Mouse (Mus musculus) Patski (cell line): Measurements from ENCODE around the gene Clic1. TPM values are rescaled to one million over a fixed set of nuclear protein-coding genes. Genes with fewer than 3 reads are reported as not detected.

ENCODE experiments used
- ATAC-seq: fragments of 100-300 bp; one replicate; pipeline ENCODE4 v1.8.0; 2021
- CTCF ChIA-PET: fragments of 350-600 bp; sonication (Branson Sonifier 250); formaldehyde crosslinking; loops from one replicate; lab custom pipeline; 2022; ENCODE audit warnings: inconsistent platforms; lab: Charles Lee
- POLR2A ChIA-PET: fragments of 350-600 bp; sonication (Branson Sonifier 250); formaldehyde crosslinking; loops from one replicate; lab custom pipeline; 2022; ENCODE audit warnings: antibody characterized with exemption, inconsistent platforms; lab: Charles Lee
- DNase-seq: peaks from one replicate; pipeline ENCODE4 v3.0.0-alpha.2; 2011; ENCODE audit warnings: low read depth, low spot score
- H3K27me3 ChIP-seq: fragments of 371-371 bp; one replicate; pipeline ENCODE4 v1.5.1; 2021
- CTCF ChIP-seq: fragments of 100-300 bp; IDR thresholded peaks from one replicate; pipeline ENCODE4 v1.5.1; 2021
- in situ Hi-C: fragments of 300-500 bp; cut with MboI; formaldehyde crosslinking; loops from 3 replicates; pipeline ENCODE4 v1.11.1; 2018; ENCODE audit warnings: low pct_unique_long_range_greater_than_20kb, mixed read lengths
- polyA plus RNA-seq: library from polyadenylated mRNA; unstranded; gene quantifications from one replicate; pipeline ENCODE4 v1.2.3, GENCODE M21; 2021

Gene Clic1
- polyA plus RNA-seq, 1 experiment from 2014 or later, result 671 TPM

DNA sequence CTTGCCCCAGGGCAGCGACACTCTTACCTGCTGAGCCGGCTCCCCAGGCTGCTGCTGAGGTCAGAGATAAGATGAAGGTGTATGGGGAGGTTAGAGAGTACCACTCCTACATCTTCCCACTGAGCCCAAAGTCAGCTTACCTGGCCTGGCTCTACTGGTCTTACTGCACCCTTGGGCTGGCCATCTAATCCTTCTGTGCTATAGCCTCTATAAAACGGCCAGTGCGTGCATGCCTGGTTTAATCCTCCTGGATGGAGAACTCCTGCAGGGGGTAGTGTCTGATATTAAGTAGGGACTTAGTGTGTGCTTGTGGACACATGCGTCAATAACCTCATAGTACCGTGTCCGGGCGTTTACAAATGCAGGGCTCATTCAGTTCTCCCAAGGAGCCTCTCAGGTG lies 29.2 kb upstream of the Clic1 start:
- no peak for TF ChIP-seq CTCF
- DNase-seq, result no peak
- in situ Hi-C loops, result loop anchor here (5.0 kb wide), 2 partner anchors 42 to 92 kb away; no protein-coding TSS in a partner anchor
- ATAC-seq, result no peak
- ChIA-PET CTCF (interaction anchor here (0.7 to 2.7 kb wide), 14 partner anchors 15 to 87 kb away, joined by 3 to 12 read pairs (median 4); partner anchors contain the start of genes Clic1, Ly6g6e and Ly6g6f), POLR2A (interaction anchor here (2.1 to 2.2 kb wide), 2 partner anchors 31 to 39 kb away, joined by 9 read pairs; partner anchors contain the start of gene Ddah2)
- no peaks in the 10 kb centered on the region for H3K27me3 ChIP-seq

DNA sequence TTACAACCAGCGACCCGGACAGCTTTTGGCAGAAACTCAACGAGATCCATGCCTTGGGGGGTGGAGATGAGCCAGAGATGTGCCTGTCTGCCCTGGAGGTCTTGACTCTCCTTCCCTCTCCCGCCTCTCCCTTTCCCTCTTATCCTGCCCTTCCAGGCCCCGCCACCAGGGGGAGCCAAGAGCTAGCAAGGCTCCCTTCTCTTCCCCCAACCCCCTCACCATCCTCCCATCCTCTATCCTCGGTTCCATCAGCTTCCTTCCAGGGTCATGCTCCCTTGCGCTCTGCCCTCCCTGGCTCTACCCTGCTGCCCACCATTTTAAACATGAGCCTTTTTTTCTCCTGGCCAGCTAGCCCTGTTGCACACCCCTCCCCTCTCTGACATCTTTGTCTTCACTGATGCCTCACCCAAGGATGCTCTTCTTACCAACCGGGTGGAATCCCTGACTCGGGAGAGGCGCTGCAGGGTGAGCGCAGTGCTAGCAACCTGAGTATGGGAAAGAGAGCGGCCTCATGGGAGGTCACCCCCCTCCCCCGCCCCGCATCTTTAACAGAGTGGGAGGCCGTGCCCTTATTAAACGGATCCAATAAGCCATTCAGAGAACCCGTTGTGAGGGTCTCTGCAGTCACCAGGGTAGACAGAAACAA lies 28.5 kb upstream of the Clic1 start:
- ChIA-PET CTCF (interaction anchor here (0.7 to 2.7 kb wide), 19 partner anchors 14 to 100 kb away, joined by 3 to 12 read pairs (median 4); partner anchors contain the start of genes Clic1, Gpank1, Ly6g6e and Ly6g6f), POLR2A (interaction anchor here (0.6 to 2.2 kb wide), 7 partner anchors 25 to 100 kb away, joined by 3 to 9 read pairs (median 3); partner anchors contain the start of genes Clic1, Ddah2 and Gpank1)
- DNase-seq, result no peak
- ATAC-seq, result no peak
- in situ Hi-C loops, result loop anchor here (5.0 kb wide), 2 partner anchors 41 to 91 kb away; no protein-coding TSS in a partner anchor
- TF ChIP-seq CTCF, result no peak
- no peaks in the 10 kb centered on the region for H3K27me3 ChIP-seq

DNA sequence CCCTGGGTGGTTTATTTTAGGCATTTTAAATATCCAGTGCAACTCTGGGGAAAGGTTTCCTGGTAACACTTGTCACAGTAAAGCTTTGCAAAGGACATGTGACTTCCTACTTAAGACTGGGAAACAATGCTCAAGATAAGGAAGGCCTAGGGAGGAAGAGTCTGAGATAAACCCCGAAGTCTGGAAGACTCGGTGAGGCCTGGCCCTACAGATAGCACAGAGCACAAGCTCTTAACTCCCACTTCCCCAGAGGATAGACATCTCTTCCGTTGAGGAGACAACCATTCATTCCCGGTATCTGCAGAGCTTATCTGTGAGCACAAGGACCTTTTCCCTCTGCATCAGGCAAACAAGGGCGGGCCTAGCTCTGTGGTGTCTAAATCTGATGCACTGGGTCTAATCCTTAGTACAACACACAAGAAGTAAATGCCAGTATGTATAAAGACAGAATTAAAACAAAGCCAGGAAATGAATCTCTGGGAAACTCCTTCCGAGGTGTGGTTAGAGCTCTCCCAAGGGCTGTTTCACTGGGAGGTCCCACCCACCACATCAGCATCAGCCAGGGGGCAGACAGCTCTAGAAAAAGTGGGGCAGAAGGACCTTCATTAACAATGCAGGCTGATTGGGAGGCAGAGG lies 27.8 kb upstream of the Clic1 start:
- DNase-seq, result no peak
- POLR2A ChIA-PET, result interaction anchor here (0.6 to 2.1 kb wide), 6 partner anchors 25 to 99 kb away, joined by 3 to 9 read pairs (median 3); partner anchors contain the start of genes Clic1 and Gpank1
- in situ Hi-C loops, result loop anchor here (5.0 kb wide), 2 partner anchors 40 to 90 kb away; no protein-coding TSS in a partner anchor
- CTCF ChIA-PET, result interaction anchor here (0.9 to 2.7 kb wide), 15 partner anchors 11 to 99 kb away, joined by 3 to 12 read pairs (median 4); partner anchors contain the start of genes Clic1, Gpank1 and Ly6g6e
- no peak for TF ChIP-seq CTCF
- ATAC-seq, result no peak
- H3K27me3 ChIP-seq, result no peaks in the 10 kb centered on the region

DNA sequence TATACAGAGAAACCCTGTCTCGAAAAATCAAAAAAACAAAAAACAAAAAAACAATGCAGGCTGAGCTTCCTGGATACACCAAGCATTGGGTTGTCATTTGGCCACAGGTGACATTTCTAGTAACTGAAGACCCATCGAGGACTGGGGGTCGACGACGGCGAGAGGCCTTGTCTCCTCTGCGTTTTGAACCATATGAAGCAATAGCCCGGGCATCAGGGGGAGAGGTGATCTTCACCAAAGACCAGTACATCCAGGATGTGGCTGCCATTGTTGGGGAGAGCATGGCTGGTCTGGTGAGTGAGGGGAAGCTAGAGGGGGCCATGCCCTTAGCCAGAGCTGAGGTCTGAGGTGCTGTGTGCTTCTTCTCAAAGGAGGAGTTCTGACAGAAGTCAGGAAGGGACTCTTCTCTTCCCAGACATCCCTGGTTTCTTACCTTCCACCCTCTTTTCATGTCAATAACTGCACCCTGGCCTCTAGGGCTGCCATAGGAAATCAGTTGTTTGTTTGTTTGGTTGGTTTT lies 27.2 kb upstream of the Clic1 start:
- CTCF ChIA-PET, result interaction anchor here (1.1 to 2.7 kb wide), 5 partner anchors 10 to 98 kb away, joined by 3 to 12 read pairs (median 4); partner anchors contain the start of gene Gpank1

DNA sequence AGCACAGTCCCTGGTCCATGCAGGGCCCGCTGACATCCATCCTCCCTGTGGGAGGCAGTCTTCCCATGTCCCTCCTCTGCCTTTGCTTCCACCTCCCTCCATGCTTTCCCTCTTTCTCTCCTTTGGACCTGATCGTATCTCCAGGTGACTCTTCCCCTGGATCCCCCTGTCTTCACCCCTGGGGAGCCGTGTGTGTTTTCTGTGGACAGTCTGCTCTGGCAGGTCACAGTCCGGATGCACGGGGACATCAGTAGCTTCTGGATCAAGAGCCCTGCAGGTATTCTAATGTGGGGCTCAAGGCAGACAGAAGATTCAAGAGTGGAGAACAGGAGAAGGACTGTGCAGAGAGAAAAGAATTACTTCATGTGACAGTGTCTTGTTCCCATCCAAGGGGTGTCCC lies 26.5 kb upstream of the Clic1 start:
- ATAC-seq (no peak), DNase-seq (no peak)
- ChIA-PET POLR2A (no interaction called here), CTCF (interaction anchor here (0.5 to 2.7 kb wide), 4 partner anchors 19 to 98 kb away, joined by 3 to 12 read pairs (median 4); partner anchors contain the start of gene Gpank1)
- no peak for TF ChIP-seq CTCF
- H3K27me3 ChIP-seq, result no peaks in the 10 kb centered on the region
- in situ Hi-C loops, result loop anchor here (5.0 kb wide), 2 partner anchors 39 to 89 kb away; no protein-coding TSS in a partner anchor

More for the DNA sequence above, 27.2 kb upstream of the Clic1 start:
- no peak for ATAC-seq
- POLR2A ChIA-PET, result interaction anchor here (1.3 to 2.1 kb wide), 2 partner anchors 29 to 37 kb away, joined by 3 to 9 read pairs; no protein-coding TSS in a partner anchor
- no peaks in the 10 kb centered on the region for H3K27me3 ChIP-seq
- DNase-seq, result no peak
- TF ChIP-seq CTCF, result no peak
- in situ Hi-C loops, result loop anchor here (5.0 kb wide), 2 partner anchors 40 to 90 kb away; no protein-coding TSS in a partner anchor

DNA sequence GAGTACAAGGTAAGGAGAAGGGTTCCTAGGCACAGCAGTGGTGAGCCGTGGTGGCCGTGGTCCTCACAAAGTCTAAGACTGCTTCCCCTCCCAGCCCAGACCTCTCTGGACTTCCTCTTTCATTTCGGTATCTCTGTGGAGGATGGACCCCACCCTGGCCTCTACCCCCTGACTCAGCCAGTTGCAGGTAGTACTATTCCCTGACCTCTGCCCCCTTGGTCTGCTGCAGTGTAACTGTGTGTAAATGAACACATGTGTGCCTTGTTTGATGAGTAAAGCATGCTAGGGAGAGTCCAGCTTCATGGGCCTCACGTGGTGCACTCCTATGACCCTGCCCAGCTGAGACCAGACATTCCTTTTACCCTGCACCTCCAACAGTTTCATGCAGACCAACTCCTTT lies 26.0 kb upstream of the Clic1 start:
- ChIA-PET CTCF (interaction anchor here (0.5 to 0.8 kb wide), 2 partner anchors 28 to 36 kb away, joined by 3 read pairs; partner anchors contain the start of gene Ddah2), POLR2A (no interaction called here)
- DNase-seq (no peak), ATAC-seq (no peak)
- in situ Hi-C loops, result loop anchor here (5.0 kb wide), 2 partner anchors 39 to 89 kb away; no protein-coding TSS in a partner anchor
- no peaks in the 10 kb centered on the region for H3K27me3 ChIP-seq
- TF ChIP-seq CTCF, result no peak

DNA sequence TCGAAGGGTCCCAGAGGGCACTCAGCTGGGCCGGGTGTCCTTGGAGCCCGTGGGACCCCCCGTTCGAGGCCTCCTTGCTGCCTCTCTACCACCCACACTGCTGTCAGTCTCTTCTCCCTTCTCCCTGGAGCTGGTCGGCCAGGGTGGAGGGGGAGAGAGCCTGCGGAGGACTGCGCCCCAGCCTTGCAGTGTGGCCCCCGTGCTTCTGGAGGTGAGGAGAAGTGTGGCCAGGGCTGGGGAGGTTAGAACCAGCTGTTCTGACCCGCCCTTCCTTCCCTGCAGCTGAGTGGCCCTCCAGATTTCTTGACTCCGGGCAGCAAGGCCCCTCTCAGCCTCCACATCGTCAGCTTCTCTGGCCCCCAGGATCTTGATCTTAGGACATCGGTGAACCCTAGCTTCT lies 25.5 kb upstream of the Clic1 start:
- H3K27me3 ChIP-seq, result no peaks in the 10 kb centered on the region
- CTCF ChIA-PET, result interaction anchor here (0.8 kb wide), 1 partner anchor 35 kb away, joined by 3 read pairs; the partner anchor contains the start of gene Ddah2
- no peak for DNase-seq
- TF ChIP-seq CTCF, result no peak
- no peak for ATAC-seq
- in situ Hi-C loops, result loop anchor here (5.0 kb wide), 2 partner anchors 38 to 88 kb away; no protein-coding TSS in a partner anchor
- POLR2A ChIA-PET, result no interaction called here

DNA sequence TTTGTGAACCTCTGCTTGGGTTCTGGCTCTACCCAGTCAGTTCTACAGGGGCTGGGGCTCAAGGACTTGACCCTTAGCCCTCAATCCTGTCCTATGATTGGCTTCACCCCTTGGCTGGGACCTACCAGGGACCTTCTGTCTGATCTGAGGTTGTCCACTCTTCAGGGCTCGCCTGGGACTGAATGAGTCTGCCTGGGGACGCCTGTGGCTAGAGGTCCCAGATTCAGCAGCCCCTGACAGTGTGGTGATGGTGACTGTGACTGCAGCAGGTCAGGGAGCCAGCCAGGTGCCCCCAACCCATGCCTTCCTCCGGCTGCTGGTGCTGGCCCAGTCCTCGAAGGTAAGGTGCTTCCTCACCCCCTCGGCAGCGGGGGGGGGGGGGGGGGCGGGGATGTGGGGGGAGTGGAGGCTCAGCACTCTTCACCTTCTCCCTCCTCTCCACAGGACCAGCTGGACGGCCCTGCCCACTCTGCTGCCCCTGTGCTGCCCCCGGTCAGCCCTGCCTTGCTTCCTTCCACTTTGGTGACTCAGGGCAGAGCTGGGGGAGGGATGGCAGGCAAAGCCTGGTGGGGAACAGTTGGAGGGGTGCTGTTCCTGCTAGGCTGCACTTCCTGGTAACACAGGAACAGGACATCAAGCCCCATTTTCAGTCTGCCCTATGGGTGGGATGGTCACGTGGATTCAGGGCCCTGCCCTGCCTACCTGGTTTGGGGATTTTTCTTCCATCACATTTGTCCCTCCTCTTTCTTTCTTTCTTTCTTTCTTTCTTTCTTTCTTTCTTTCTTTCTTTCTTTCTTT lies 24.9 kb upstream of the Clic1 start:
- no peak for TF ChIP-seq CTCF
- DNase-seq, result no peak
- ATAC-seq, result no peak
- H3K27me3 ChIP-seq, result no peaks in the 10 kb centered on the region
- CTCF ChIA-PET, result interaction anchor here (0.8 kb wide), 1 partner anchor 35 kb away, joined by 3 read pairs; the partner anchor contains the start of gene Ddah2
- in situ Hi-C loops, result loop anchor here (5.0 kb wide), 2 partner anchors 37 to 87 kb away; no protein-coding TSS in a partner anchor
- POLR2A ChIA-PET, result interaction anchor here (0.7 kb wide), 1 partner anchor 82 kb away, joined by 6 read pairs; no protein-coding TSS in a partner anchor

DNA sequence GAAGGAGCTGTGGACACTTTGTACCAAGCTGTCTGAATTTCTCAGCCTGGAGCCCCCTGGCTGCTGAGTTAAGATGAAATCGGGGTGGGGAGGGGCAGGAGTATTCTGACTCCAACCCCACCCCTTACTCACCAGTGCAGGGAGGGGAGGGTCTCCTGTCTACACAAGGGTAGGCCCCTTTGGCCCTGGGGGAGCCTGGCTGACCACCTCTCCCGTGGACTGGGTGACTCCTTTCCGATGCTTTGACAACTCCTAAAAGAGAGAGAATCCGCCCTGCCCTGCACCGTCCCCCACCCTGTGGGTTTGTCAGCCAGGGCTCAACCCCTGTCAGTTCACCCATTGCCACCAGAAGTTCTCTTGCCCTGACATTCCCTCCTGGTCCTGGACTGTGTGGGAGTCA lies 23.6 kb upstream of the Clic1 start:
- ChIA-PET POLR2A (interaction anchor here (0.6 to 0.7 kb wide), 2 partner anchors 16 to 69 kb away, joined by 3 read pairs; no protein-coding TSS in a partner anchor), CTCF (no interaction called here)
- ATAC-seq, result no peak
- no peak for TF ChIP-seq CTCF
- DNase-seq, result no peak
- H3K27me3 ChIP-seq, result no peaks in the 10 kb centered on the region
- in situ Hi-C loops, result no loop called here
